Mouse (Mus musculus) ES-Bruce4 (cell line): ENCODE data around the gene Tmem98. TPM values are rescaled to one million over a fixed set of nuclear protein-coding genes. Genes with fewer than 3 reads are reported as not detected.
A peak's percentile ranks its signal among the peaks of the same experiment; 100 is the strongest.

Experiments used
- H3K27ac ChIP-seq: 2 replicates; pipeline ENCODE4 v1.5.1; 2012; ENCODE audit warnings: low read length, inconsistent platforms; ENCODE audit not compliant: insufficient read depth
- H3K27me3 ChIP-seq: 2 replicates; pipeline ENCODE4 v1.6.1; 2012; ENCODE audit warnings: mild to moderate bottlenecking, low read length, inconsistent platforms; ENCODE audit not compliant: control insufficient read depth, poor library complexity, insufficient read depth, severe bottlenecking
- H3K36me3 ChIP-seq: 2 replicates; pipeline ENCODE4 v1.6.1; 2012; ENCODE audit warnings: inconsistent platforms, mild to moderate bottlenecking, low read length, moderate library complexity; ENCODE audit not compliant: control insufficient read depth, poor library complexity, insufficient read depth, severe bottlenecking
- H3K4me1 ChIP-seq: one replicate; pipeline ENCODE4 v1.8.1; 2011; ENCODE audit warnings: low read length; ENCODE audit not compliant: control insufficient read depth, insufficient read depth
- H3K4me3 ChIP-seq: 2 replicates; pipeline ENCODE4 v1.5.1; 2011; ENCODE audit warnings: low read depth, mild to moderate bottlenecking, low read length
- H3K9ac ChIP-seq: 2 replicates; pipeline ENCODE4 v1.6.1; 2012; ENCODE audit warnings: low read depth, mild to moderate bottlenecking, inconsistent platforms; ENCODE audit not compliant: poor library complexity, severe bottlenecking
- H3K9me3 ChIP-seq: replicated peaks from 2 replicates; pipeline ENCODE4 v1.6.1; 2012; ENCODE audit warnings: mild to moderate bottlenecking, low read length, inconsistent platforms; ENCODE audit not compliant: control insufficient read depth, poor library complexity, insufficient read depth, severe bottlenecking
- CTCF ChIP-seq: IDR thresholded peaks from one replicate; pipeline ENCODE4 v1.8.1; 2011; ENCODE audit warnings: low read depth, low read length
- EP300 ChIP-seq: IDR thresholded peaks from 2 replicates; pipeline ENCODE4 v1.6.1; 2011; ENCODE audit warnings: low read depth, low read length; ENCODE audit not compliant: insufficient read depth
- POLR2A ChIP-seq: IDR thresholded peaks from one replicate; pipeline ENCODE4 v1.8.1; 2011; ENCODE audit warnings: low read length; ENCODE audit not compliant: insufficient read depth
- polyA plus RNA-seq: library from polyadenylated mRNA; stranded (reverse); fragments of >200 nt; gene quantifications from 2 replicates; pipeline ENCODE4 v1.2.4, GENCODE M21; 2011; ENCODE audit warnings: low read depth; ENCODE audit not compliant: missing spikeins, insufficient read depth, insufficient read length

The Tmem98 gene
- polyA plus RNA-seq, 1 experiment: 13.1 TPM

- Histone ChIP-seq H3K27me3 (no peaks in the 10 kb centered on the region), H3K4me1 (no peaks in the 10 kb centered on the region), H3K9ac (peak overlapping the region; percentile 64), H3K27ac (no peak overlapping the region), H3K9me3 (no peaks in the 10 kb centered on the region), H3K36me3 (no peaks in the 10 kb centered on the region), H3K4me3 (peak overlapping the region; percentile 82)
- TF ChIP-seq POLR2A (no peak), CTCF (no peak), EP300 (no peak)
Observed at GRCm38 (mm10) chr11:80778916-80779526, 31.0 kb upstream of the Tmem98 start.

GRCm38 (mm10) chr11:80779527-80780344, 30.2 kb upstream of the Tmem98 start, which contains the start of gene Myo1d:
Myo1d (minus strand) TSS chr11:80780025.
- no peaks in the 10 kb centered on the region for H3K36me3 ChIP-seq
- no peak within 1 kb of the TSS for H3K27ac ChIP-seq
- peak within 1 kb of the TSS; percentile 82 for H3K4me3 ChIP-seq
- H3K9ac ChIP-seq: peak within 1 kb of the TSS; percentile 64
- no peaks in the 10 kb centered on the region for H3K9me3 ChIP-seq
- H3K27me3 ChIP-seq: no peaks in the 10 kb centered on the region
- no peak for TF ChIP-seq EP300
- TF ChIP-seq POLR2A: no peak
- peak; percentile 76 for TF ChIP-seq CTCF
- no peaks in the 10 kb centered on the region for H3K4me1 ChIP-seq

DNA sequence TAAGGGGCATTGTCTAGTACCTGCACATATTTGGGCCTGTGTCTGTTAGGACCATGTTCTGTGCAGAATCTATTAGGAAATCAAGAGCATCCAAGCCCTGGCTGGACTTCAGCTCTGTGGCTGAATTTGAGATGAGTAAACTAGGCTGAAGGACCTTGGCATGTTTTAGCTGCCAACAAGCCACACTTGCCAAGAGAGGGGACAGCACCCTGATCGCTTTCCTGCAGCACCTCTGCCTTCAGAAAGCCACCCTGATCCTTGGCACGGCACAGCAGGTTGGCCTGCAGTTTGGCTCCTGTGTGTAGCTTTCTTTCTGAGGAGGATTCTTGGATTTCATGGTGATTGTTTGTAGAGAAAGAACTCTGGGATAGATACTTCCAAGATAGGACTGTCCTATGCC, 28.4 kb upstream of the Tmem98 start:
- H3K27ac ChIP-seq: no peak overlapping the region
- no peaks in the 10 kb centered on the region for H3K36me3 ChIP-seq
- peaks cover 2% of the 10 kb centered on the region; the same call in 1 of the 2 replicates for H3K27me3 ChIP-seq
- H3K9me3 ChIP-seq: no peaks in the 10 kb centered on the region
- TF ChIP-seq CTCF (no peak), EP300 (no peak), POLR2A (no peak)
- no peak overlapping the region for H3K9ac ChIP-seq
- H3K4me3 ChIP-seq: no peak overlapping the region
- H3K4me1 ChIP-seq: no peaks in the 10 kb centered on the region

DNA sequence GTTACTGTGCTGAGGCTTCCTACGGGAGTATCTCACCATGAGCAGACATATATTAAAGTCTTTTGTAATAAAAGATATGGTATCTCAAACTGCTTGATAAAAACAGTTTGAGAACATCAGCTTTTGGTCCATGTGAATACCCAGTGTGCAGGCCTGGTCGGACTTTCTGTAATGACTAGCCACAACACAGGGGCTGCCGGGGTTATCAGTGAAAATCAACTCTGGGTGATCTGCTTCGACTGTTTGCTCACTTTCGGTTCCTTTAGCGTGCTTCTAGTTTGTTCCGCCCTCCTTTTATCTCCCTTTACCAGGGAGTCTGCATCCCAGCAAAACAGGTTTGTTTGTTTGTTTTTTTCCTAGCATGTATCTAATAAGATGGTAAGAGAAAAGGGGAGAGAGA, 26.5 kb upstream of the Tmem98 start:
- H3K9me3 ChIP-seq: no peaks in the 10 kb centered on the region
- H3K4me3 ChIP-seq: no peak overlapping the region
- no peaks in the 10 kb centered on the region for H3K36me3 ChIP-seq
- no peaks in the 10 kb centered on the region for H3K4me1 ChIP-seq
- TF ChIP-seq EP300 (no peak), POLR2A (no peak)
- peaks cover 2% of the 10 kb centered on the region; the same call in 1 of the 2 replicates for H3K27me3 ChIP-seq
- H3K9ac ChIP-seq: no peak overlapping the region
- no peak overlapping the region for H3K27ac ChIP-seq

GRCm38 (mm10) chr11:80784294-80784743, 25.7 kb upstream of the Tmem98 start:
- peaks cover 4% of the 10 kb centered on the region; the same call in 1 of the 2 replicates for H3K27me3 ChIP-seq
- no peak overlapping the region for H3K4me3 ChIP-seq
- no peak overlapping the region for H3K27ac ChIP-seq
- H3K4me1 ChIP-seq: no peaks in the 10 kb centered on the region
- no peak overlapping the region for H3K9ac ChIP-seq
- TF ChIP-seq POLR2A: no peak
- no peak for TF ChIP-seq EP300
- no peak for TF ChIP-seq CTCF
- H3K9me3 ChIP-seq: no peaks in the 10 kb centered on the region
- H3K36me3 ChIP-seq: no peaks in the 10 kb centered on the region

DNA sequence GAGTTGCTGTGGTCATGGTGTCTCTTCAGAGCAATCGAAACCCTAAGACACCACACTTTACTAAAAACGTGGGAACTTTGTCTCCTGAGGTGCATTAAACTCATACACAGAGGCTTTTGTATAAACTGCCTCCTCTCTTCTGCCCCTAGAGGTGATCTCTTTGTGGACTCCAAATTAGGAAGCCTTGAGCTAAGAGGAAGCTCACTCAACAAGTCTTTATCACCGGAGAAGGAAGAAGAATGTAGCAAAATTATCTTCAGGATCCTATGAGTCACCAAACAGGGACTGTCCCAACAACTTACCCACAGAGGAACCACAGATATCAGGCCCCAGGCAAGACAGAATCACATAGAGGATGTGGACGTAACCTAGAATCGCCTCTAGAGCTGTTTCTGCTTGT, 24.3 kb upstream of the Tmem98 start:
- H3K36me3 ChIP-seq: no peaks in the 10 kb centered on the region
- peaks cover 4% of the 10 kb centered on the region; the same call in 1 of the 2 replicates for H3K27me3 ChIP-seq
- H3K9me3 ChIP-seq: no peaks in the 10 kb centered on the region
- TF ChIP-seq CTCF: no peak
- no peak for TF ChIP-seq EP300
- TF ChIP-seq POLR2A: no peak
- no peak overlapping the region for H3K4me3 ChIP-seq
- no peaks in the 10 kb centered on the region for H3K4me1 ChIP-seq
- H3K27ac ChIP-seq: no peak overlapping the region
- H3K9ac ChIP-seq: no peak overlapping the region
